Mouse (Mus musculus) G1E-ER4 (cell line): ENCODE data around the gene Fam71f1. TPM values are rescaled to one million over a fixed set of nuclear protein-coding genes. Genes with fewer than 3 reads are reported as not detected.

Source experiments
- GATA1 ChIP-seq: IDR thresholded peaks from one replicate; pipeline ENCODE4 v1.8.0; 2012; ENCODE audit warnings: low read length, inconsistent platforms
- polyA plus RNA-seq: library from polyadenylated mRNA; stranded (reverse); fragments of >175 nt; gene quantifications from 2 replicates; pipeline ENCODE4 v1.2.3, GENCODE M21; 2012

Fam71f1 gene
- polyA plus RNA-seq, 1 experiment = not detected

DNA sequence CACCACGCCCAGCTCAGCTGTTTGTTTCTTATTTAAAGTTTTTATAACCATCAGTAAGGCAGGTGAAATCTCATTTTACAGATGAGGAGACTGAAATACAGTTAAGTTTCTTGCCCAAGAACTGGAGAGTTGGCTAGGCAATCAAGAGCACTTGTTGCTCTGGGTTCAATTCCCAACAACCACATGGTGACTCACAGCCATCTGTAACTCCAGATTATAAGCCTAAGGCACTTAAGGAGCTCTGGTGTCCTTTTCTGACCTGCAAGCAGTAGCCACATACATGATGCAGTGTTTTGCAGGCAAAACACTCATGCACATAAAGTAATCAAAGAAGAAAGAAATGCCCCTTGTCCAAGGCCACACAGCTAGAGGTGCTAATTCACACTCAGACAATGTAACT lies 46.3 kb downstream of the Fam71f1 start:
- TF ChIP-seq GATA1 = no peak

DNA sequence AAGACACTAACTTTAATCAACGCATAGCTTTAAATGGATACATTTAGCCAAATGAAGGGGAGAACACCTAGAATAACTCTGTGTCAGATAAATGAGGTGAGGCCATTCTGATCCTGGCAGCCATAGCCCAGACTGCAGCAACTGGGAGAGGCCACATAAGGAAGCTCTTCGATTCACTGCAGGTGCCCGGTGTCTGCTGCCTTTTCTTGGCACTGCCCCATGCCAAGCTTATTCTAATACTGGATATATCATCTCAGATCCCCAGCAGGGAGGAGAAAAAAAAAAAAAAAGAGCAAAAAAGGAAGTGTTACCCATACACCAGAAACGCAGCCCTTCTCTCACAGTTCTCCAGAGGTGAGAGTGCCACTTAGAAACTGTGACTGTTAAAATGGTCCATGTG lies 58.4 kb downstream of the Fam71f1 start:
- TF ChIP-seq GATA1 = no peak

- no peak for TF ChIP-seq GATA1
These were observed 59.7 kb downstream of the Fam71f1 start for GRCm38 (mm10) chr6:29378678-29379077.

DNA sequence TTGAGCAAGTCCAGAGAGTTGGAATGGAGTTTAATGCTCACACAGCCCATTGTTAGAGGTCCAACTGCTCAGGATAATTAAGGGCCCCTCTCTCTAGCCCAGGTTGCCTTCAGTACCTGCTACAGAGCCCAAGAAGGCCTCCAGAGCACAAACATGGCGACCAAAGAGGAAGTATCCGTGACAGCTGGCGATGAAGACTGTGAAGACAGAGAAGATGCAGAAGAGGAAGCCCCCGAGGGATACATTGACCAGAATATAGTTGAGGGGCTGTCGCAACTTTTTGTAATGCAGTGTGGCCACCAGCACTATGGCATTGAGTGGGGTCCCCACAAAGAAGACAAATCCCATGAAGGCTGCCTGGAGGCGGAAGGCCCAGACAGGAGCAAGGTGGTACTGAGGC lies 61.0 kb downstream of the Fam71f1 start:
- TF ChIP-seq GATA1 = no peak

DNA sequence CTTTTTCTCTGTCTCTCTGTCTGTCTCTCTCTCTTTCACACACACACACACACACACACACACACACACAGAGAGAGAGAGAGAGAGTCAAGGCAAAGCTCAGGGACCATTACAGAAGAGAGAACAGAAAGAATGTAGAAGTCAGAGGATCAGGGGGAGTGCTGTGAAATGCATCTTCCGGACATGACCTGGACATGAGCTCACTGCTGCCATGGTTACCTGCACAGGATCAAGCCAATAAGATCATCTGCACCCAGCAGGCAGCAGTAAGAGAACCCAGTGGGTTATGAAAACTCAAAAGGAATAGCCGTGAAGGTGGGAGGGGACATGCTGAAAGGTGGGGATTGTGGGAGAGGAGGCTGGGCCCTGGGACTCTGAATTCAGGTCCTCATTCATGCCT lies 63.5 kb downstream of the Fam71f1 start:
- TF ChIP-seq GATA1 = no peak

Other genes starting within 250 kb of the Fam71f1 start
- gene Rbm28, start 154.1 kb upstream of the Fam71f1 start, polyA plus RNA-seq = 23.7 and 28.5 TPM in 2 replicates
- gene Prrt4, start 139.6 kb upstream of the Fam71f1 start, polyA plus RNA-seq = 0.02 TPM in 2 replicates
- gene Impdh1, start 102.8 kb upstream of the Fam71f1 start, polyA plus RNA-seq = 69.1 and 81.7 TPM in 2 replicates
- 35.8 and 44.6 TPM in 2 replicates for gene Hilpda, start 46.7 kb upstream of the Fam71f1 start, polyA plus RNA-seq
- 0.10 TPM in 1 of 2 replicates, not detected in the other for gene Fam71f2, start 39.5 kb upstream of the Fam71f1 start, polyA plus RNA-seq
- gene Calu, start 28.9 kb downstream of the Fam71f1 start, polyA plus RNA-seq = 11.3 and 11.7 TPM in 2 replicates
- not detected in 2 replicates for gene Opn1sw, start 69.3 kb downstream of the Fam71f1 start, polyA plus RNA-seq
- gene Ccdc136, start 77.2 kb downstream of the Fam71f1 start, polyA plus RNA-seq = not detected in 2 replicates
- gene Flnc, start 114.1 kb downstream of the Fam71f1 start, polyA plus RNA-seq = 0.14 and 0.15 TPM in 2 replicates
- gene Atp6v1f, start 148.6 kb downstream of the Fam71f1 start, polyA plus RNA-seq = 242 and 326 TPM in 2 replicates
- gene Atp6v1fnb, start 152.3 kb downstream of the Fam71f1 start, polyA plus RNA-seq = not detected in 2 replicates
- 0.59 and 0.71 TPM in 2 replicates for gene Kcp, start 188.8 kb downstream of the Fam71f1 start, polyA plus RNA-seq
- gene Irf5, start 207.5 kb downstream of the Fam71f1 start, polyA plus RNA-seq = 2.1 and 2.6 TPM in 2 replicates